Mouse (Mus musculus): ENCODE measurements around the gene Amt. TPM values are rescaled to one million over a fixed set of nuclear protein-coding genes. Genes with fewer than 3 reads are reported as not detected.

The Amt gene
- polyA plus RNA-seq (2012; ENCODE audit: low replicate concordance), result not detected in 2 replicates

DNA sequence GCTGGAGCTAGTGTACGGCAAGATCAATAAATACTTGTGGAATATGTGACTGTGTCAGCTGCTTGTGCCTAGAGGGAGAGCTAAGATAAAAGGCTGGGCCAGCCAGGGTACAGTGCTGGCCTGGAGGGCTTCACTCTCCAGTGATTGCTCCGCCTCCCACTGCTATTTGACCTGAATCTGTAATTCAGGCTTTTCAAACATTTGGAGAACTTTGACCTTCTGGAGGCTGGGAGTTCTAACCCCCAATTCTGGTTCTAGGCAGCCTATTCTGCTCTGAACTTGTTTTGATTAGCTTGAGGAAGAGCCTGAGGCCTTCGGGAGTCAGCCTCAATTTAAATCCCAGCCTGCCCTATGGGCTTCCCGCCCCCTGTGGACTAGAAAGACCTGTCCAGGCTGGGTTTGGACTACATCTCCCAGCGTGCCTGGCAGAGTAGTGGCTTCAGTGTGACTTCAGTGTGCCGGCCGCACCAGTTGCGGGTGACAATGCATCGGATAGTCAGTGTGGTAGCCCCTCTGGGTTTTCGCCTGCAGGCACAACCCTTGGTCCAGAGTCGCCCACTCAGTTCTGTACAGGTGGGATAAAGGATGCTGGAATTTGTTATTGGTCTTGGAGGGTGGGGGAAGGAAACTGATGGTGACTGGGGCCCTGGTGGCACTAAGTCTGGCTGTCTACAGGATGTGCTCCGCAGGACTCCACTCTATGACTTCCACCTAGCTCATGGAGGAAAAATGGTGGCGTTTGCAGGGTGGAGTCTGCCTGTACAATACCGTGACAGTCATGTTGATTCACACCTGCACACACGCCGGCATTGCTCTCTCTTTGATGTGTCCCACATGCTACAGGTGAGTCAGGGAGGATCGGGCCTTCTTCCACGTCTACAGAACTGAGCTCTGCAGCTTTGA is at the start of gene Amt:
Gene Amt, plus strand, starts transcription at position 401 of the 903 bp plus-strand sequence.

DNA sequence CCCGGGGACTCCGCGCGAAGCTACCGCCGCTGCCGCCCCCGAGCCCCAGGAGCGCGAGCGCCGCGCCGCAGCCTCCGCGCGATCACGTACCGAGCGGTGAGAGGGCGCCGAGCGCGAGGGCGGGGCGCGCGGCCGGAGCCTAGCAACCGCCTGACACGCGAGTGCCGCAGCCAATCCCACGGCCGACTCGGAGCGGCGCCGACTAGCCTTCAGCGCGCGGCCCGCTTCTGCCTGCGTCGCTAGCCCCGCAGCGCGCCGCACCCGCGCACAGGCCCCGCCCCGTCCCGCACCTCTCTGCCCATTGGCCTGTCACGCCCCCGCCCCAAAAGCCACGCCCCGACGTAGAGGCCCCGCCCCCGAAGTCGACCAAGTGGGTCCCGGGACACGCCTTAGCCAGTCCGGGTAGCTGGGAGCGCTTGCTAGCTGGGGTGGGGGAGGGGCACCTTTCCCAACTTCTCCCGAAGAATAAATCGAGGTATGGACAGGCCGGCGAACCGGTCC is 32.9 kb upstream of the Amt start, which contains the start of gene Dag1:
Gene Dag1, minus strand, starts transcription at position 269 of the 501 bp plus-strand sequence.

DNA sequence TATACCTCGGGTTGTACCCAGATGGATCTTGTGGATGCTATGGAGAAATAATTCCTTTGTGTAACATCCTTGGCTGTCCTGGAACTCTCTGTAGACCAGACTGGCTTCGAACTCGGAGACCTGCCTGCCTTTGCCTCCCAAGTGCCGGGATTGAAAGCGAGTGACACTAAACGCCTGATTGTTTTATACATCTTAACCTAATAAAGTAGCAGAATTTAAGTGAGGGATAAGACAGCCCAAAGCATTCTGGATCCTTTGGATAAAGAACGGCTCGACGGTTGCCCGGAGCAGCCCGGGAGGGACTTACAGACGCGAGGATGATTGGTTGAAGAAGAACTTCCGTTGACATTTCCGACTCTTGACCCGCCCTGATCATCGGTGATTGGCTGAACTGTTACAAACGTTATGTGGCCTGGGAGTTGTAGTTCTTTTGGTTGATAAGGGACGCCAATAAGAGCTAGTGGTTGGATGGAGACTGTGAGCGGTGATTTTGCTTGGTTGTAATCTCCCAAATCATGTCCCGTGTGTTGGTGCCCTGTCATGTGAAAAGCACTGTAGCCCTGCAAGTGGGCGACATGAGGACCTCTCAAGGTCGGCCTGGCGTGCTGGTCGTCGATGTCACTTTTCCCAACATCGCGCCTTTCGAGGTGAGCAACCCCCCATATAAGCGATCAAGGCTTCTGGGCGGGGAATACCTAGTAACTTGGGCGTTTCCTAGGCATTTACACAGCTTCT is 6.5 kb upstream of the Amt start, which contains the start of gene Nicn1:
Gene Nicn1, plus strand, starts transcription at position 414 of the 735 bp plus-strand sequence.

DNA sequence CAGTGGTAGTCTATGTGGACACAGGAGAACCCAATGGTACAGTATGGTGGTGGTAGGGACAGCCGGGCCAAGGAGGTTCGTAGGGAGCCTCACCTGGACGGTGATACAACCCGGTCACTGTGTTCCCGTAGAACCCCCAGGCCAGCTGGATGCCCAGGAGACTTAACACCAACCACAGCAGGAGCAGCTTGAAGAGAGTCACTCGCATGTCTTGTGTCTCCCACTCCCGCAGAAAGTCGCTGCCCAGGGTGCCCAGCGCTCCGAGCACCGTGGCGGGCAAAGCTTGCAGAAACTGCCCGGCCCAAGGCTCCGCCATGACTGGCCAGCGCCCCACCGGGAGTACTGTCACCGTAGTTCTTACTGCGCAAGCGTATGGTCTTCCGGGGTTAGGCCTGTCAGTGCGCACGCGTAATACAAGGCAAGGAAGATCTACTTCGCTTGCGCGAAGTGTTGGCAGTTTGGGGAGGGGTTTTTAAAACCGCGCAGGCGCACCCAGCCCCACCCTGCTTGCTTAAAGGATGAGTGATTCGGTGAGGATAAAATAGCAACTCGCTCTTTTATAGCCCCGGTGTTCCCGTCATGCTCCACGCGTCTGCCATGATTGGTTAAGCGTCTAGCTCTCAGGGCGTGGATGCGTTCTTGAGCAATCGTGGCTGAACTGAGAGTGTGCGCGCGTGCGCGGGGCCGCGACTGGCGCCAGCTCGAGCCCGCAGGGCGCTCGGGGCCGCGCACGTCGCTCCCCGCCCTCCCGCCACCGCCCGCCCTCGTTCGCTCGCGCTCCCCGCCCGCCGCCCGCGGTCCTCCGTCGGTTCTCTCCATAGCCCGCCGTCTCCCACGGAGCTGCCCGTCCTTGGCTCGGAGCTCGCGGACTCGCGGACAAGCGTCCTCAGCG is 9.2 kb downstream of the Amt start, which contains the start of the genes Rhoa and Tcta:
Gene Rhoa, plus strand, starts transcription at position 501 of the 892 bp plus-strand sequence.
Gene Tcta, minus strand, starts transcription at position 532 of the 892 bp plus-strand sequence.

DNA sequence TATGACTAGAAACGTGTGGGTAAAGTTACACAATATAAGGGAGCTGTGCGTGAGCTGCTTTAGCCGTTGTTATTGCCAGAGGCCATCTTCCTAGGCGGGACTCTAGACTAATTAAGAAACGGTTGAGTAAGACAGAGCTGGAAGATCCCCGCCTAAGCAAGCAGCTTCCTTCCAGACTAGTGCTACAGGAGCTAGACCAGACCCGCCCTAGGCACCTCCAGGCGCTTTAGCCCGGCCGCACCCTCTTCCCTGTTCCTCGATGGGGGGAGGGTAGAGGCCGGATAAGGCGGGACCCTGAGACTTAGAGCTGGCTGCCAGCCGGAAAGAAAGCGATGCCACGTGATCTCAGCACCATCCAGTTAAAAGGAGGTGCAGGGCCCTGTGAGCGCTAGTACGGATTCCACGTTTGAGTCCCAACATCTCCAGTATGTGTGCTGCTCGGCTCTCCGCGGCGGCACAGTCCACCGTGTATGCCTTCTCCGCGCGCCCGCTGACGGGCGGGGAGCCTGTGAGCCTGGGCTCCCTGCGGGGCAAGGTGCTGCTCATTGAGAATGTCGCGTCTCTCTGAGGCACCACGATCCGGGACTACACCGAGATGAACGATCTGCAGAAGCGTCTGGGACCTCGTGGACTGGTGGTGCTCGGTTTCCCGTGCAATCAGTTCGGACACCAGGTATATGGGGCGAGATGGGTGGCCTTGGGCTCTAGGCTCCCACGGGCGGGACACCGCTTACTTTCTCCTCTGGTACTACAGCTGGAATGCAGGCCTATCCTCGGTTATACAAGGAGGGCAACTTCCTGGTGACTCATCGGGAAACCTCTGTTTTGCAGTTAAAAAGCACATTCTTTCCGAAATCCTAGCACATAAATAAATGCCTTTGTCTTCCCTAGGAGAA is 42.5 kb downstream of the Amt start, which contains the start of gene Gpx1:
Gene Gpx1, plus strand, starts transcription at position 18 of the 896 bp plus-strand sequence.

DNA sequence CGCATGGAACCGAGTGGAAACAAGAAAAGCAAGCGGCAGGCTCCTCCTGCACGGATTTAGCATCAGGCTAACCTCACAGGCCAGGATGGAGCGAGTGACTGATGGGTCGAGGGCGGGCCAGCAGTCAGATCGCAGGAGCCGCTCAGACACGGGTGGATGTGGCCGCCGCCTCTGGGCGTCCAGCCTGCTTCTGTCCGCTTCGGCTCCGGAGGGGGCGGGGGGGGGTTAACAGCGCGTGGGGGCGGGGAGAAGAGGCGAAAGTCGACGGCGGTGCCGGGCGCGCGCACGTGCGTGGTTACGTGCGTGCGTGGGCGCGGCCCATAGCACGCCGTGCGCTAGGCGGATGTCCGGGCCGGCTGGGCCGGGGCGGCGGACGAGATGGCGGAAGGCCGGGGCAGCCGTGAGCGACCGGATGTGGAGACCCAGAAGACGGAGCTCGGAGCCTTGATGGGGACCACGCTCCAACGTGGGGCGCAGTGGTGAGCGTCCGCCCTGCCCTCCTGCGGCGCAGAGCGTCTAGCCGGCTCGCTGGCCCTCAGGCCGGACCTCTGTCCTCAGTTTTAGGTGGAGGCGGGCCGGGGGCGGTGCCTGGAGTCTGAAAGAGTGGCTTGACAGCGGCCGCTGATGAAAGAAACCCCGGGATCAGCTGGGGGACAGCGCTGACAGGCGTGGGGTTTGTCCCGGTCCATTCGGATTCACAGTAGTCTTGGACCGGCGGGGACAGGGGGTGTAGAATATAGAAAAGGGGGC is 51.1 kb downstream of the Amt start, which contains the start of gene Usp4:
Gene Usp4, plus strand, starts transcription at position 314 of the 750 bp plus-strand sequence.

Other genes with a start within 250 kb of the Amt start
- 2.6 and 31.6 TPM in 2 replicates for gene Gmppb, start 247.6 kb upstream of the Amt start, polyA plus RNA-seq (2012; ENCODE audit: low replicate concordance)
- 0.14 and 1.2 TPM in 2 replicates for gene Amigo3, start 243.7 kb upstream of the Amt start, polyA plus RNA-seq (2012; ENCODE audit: low replicate concordance)
- 8.1 and 8.2 TPM in 2 replicates for gene Mst1, start 216.4 kb upstream of the Amt start, polyA plus RNA-seq (2012; ENCODE audit: low replicate concordance)
- 173 and 722 TPM in 2 replicates for gene Rnf123, start 213.5 kb upstream of the Amt start, polyA plus RNA-seq (2012; ENCODE audit: low replicate concordance)
- gene Apeh, start 202.2 kb upstream of the Amt start, polyA plus RNA-seq (2012; ENCODE audit: low replicate concordance), result 69.6 and 170 TPM in 2 replicates
- 1.0 and 3.3 TPM in 2 replicates for gene Bsn, start 106.5 kb upstream of the Amt start, polyA plus RNA-seq (2012; ENCODE audit: low replicate concordance)
- 10.5 and 13.6 TPM in 2 replicates for gene Dag1, start 32.9 kb upstream of the Amt start, polyA plus RNA-seq (2012; ENCODE audit: low replicate concordance)
- 0.14 TPM in 2 replicates for gene Nicn1, start 6.4 kb upstream of the Amt start, polyA plus RNA-seq (2012; ENCODE audit: low replicate concordance)
- gene Rhoa, start 9.3 kb downstream of the Amt start, polyA plus RNA-seq (2012; ENCODE audit: low replicate concordance), result 53.2 and 101 TPM in 2 replicates
- gene Tcta, start 9.3 kb downstream of the Amt start, polyA plus RNA-seq (2012; ENCODE audit: low replicate concordance), result 1.6 and 3.6 TPM in 2 replicates
- gene Gpx1, start 42.0 kb downstream of the Amt start, polyA plus RNA-seq (2012; ENCODE audit: low replicate concordance), result 197 and 287 TPM in 2 replicates
- gene Usp4, start 51.0 kb downstream of the Amt start, polyA plus RNA-seq (2012; ENCODE audit: low replicate concordance), result 10.2 and 101 TPM in 2 replicates
- gene 1700102P08Rik, start 96.0 kb downstream of the Amt start, polyA plus RNA-seq (2012; ENCODE audit: low replicate concordance), result 4.5 and 5.6 TPM in 2 replicates
- 0.08 TPM in 1 of 2 replicates, not detected in the other for gene Ccdc36, start 131.6 kb downstream of the Amt start, polyA plus RNA-seq (2012; ENCODE audit: low replicate concordance)
- gene BC048562, start 139.6 kb downstream of the Amt start, polyA plus RNA-seq (2012; ENCODE audit: low replicate concordance), result not detected in 2 replicates
- gene Ccdc71, start 163.7 kb downstream of the Amt start, polyA plus RNA-seq (2012; ENCODE audit: low replicate concordance), result 9.8 and 21.0 TPM in 2 replicates
- gene Klhdc8b, start 164.7 kb downstream of the Amt start, polyA plus RNA-seq (2012; ENCODE audit: low replicate concordance), result 52.5 and 54.2 TPM in 2 replicates
- 1.3 and 3.0 TPM in 2 replicates for gene Lamb2, start 182.9 kb downstream of the Amt start, polyA plus RNA-seq (2012; ENCODE audit: low replicate concordance)
- 106 and 149 TPM in 2 replicates for gene Usp19, start 193.7 kb downstream of the Amt start, polyA plus RNA-seq (2012; ENCODE audit: low replicate concordance)
- 32.3 and 117 TPM in 2 replicates for gene Qars, start 210.9 kb downstream of the Amt start, polyA plus RNA-seq (2012; ENCODE audit: low replicate concordance)
- gene Qrich1, start 220.0 kb downstream of the Amt start, polyA plus RNA-seq (2012; ENCODE audit: low replicate concordance), result 36.4 and 112 TPM in 2 replicates

Measured in leukemia stem cell, adult 10-12 weeks (primary cell).